ENCODE assay signal across 7 mouse cellular contexts in genomic region chr7:105580627-105581089, GRCm38 (mm10). TPM values are rescaled to one million over a fixed set of nuclear protein-coding genes. Genes with fewer than 3 reads are reported as not detected.
A peak's percentile ranks its signal among the peaks of the same experiment; 100 is the strongest.
DNase-seq lines count a peak whose midpoint lies in the region; ATAC-seq and TF ChIP-seq lines count a peak whose summit lies in the region.

No protein-coding gene starts in this region.

- H3K9me3 ChIP-seq in neural tube, embryonic 11.5 days (ENCODE audit: control insufficient read depth, low read length): no peaks in the 10 kb centered on the region
- no peaks in the 10 kb centered on the region for H3K9me3 ChIP-seq in limb, embryonic 10.5 days (replicated peaks)

- H3K27me3 ChIP-seq in neural tube, embryonic 11.5 days (ENCODE audit: control insufficient read depth, insufficient read depth, low read length): no peaks in the 10 kb centered on the region
- no peaks in the 10 kb centered on the region for H3K27me3 ChIP-seq in cerebellum, adult 2 months (ENCODE audit: control insufficient read depth, insufficient read depth, low read length)
- H3K27me3 ChIP-seq in limb, embryonic 10.5 days (ENCODE audit: low read depth, poor library complexity, severe bottlenecking): 0 out of 2 replicates have a peak, but pooled peaks cover 3% of the 10 kb centered on the region
- no peaks in the 10 kb centered on the region for H3K27me3 ChIP-seq in myocyte (ENCODE audit: control insufficient read depth, insufficient read depth, insufficient read length)

- H3K36me3 ChIP-seq in neural tube, embryonic 11.5 days (ENCODE audit: control insufficient read depth, insufficient read depth, low read length): no peaks in the 10 kb centered on the region
- H3K36me3 ChIP-seq in limb, embryonic 10.5 days: no peaks in the 10 kb centered on the region
- H3K36me3 ChIP-seq in myocyte (ENCODE audit: control insufficient read depth, insufficient read depth): no peaks in the 10 kb centered on the region

- peaks cover 3% of the 10 kb centered on the region; the same call in 1 of the 2 replicates for H3K4me1 ChIP-seq in neural tube, embryonic 11.5 days (ENCODE audit: control insufficient read depth, insufficient read depth, low read length)
- peaks cover 30% of the 10 kb centered on the region for H3K4me1 ChIP-seq in cerebellum, adult 2 months (ENCODE audit: control insufficient read depth, insufficient read depth, low read length)
- peaks cover 18% of the 10 kb centered on the region for H3K4me1 ChIP-seq in limb, embryonic 10.5 days

- peak overlapping the region; percentile 87 for H3K27ac ChIP-seq in neural tube, embryonic 11.5 days (ENCODE audit: low read depth, low read length)
- peak overlapping the region; percentile 93 for H3K27ac ChIP-seq in cerebellum, adult 2 months (ENCODE audit: insufficient read depth, low read length)
- peak overlapping the region; percentile 93 for H3K27ac ChIP-seq in limb, embryonic 10.5 days

- TF ChIP-seq POLR2A in cerebellum, adult 2 months (IDR thresholded peaks at IDR 0.05; ENCODE audit: borderline replicate concordance, insufficient read depth, low read length): no peak
- no peak for TF ChIP-seq POLR2A in myocyte (IDR thresholded peaks at IDR 0.05; ENCODE audit: insufficient read length, low read depth)

- TF ChIP-seq CTCF in cerebellum, adult 2 months (IDR thresholded peaks at IDR 0.05; ENCODE audit: borderline replicate concordance, insufficient read depth, low read depth, low read length): no peak

- H3K4me2 ChIP-seq in neural tube, embryonic 11.5 days (ENCODE audit: low read depth): peak overlapping the region; percentile 54
- peak overlapping the region; percentile 68 for H3K4me2 ChIP-seq in myocyte (ENCODE audit: low read depth)

- H3K4me3 ChIP-seq in neural tube, embryonic 11.5 days (ENCODE audit: low read depth, low read length): peak overlapping the region; percentile 82
- H3K4me3 ChIP-seq in cerebellum, adult 2 months (replicated peaks; ENCODE audit: insufficient read depth, low read depth, low read length): peak overlapping the region; percentile 79
- peak overlapping the region; percentile 76 for H3K4me3 ChIP-seq in limb, embryonic 10.5 days
- H3K4me3 ChIP-seq in myocyte: peak overlapping the region; percentile 56

- H3K79me2 ChIP-seq in myocyte (ENCODE audit: control insufficient read depth, insufficient read depth): no peaks in the 10 kb centered on the region

- ATAC-seq in neural tube, embryonic 11.5 days (ENCODE audit: insufficient read depth, low FRiP score, low TSS enrichment): peak; percentile 74

- H3K9ac ChIP-seq in neural tube, embryonic 11.5 days (ENCODE audit: low read length): peak overlapping the region; percentile 81

- under 1% methylated on average over 15 of the region's 22 CpGs for WGBS in neural tube, embryonic 11.5 days
- 0% methylated on average over 19 of the region's 22 CpGs for WGBS in cerebellum, adult 2 months
- WGBS in limb, embryonic 10.5 days: 2% methylated on average over 20 of the region's 22 CpGs

- H3ac ChIP-seq in myocyte (ENCODE audit: control insufficient read depth, insufficient read length): peak overlapping the region; percentile 34

- peak; percentile 51 for DNase-seq in neural tube, embryonic 11.5 days (ENCODE audit: low spot score)
- DNase-seq in neural tube, embryonic 10.5 days (ENCODE audit: extremely low spot score, low spot score): no peak
- peak; percentile 67 to 68 for DNase-seq in cerebellum, adult 2 months
- peak; percentile 43 for DNase-seq in forelimb bud, embryonic 11.5 days (ENCODE audit: low read depth, low spot score)
- DNase-seq in limb, embryonic 10.5 days (ENCODE audit: low spot score): no peak
- no peak for DNase-seq in thymus, postnatal 14 days

TF ChIP-seq in myocyte, 11 proteins besides CTCF, POLR2A, EP300 and RAD21:
- no peak for TF ChIP-seq REST (IDR thresholded peaks at IDR 0.05; ENCODE audit: insufficient read depth, insufficient read length)
- TF ChIP-seq MYOD1 (IDR thresholded peaks at IDR 0.05; ENCODE audit: control insufficient read depth in 1 of 3, insufficient read length in 2 of 3, low read depth in 2 of 3): no peak
- no peak for TF ChIP-seq MAX (IDR thresholded peaks at IDR 0.05; ENCODE audit: low read depth)
- TF ChIP-seq E2F4 (IDR thresholded peaks at IDR 0.05; ENCODE audit: insufficient read depth): no peak
- no peak for TF ChIP-seq SRF (IDR thresholded peaks at IDR 0.05; ENCODE audit: control insufficient read depth, insufficient read length, low read depth)
- no peak for TF ChIP-seq MYOG (IDR thresholded peaks at IDR 0.05; ENCODE audit: control insufficient read depth in 1 of 3, insufficient read depth in 1 of 3, insufficient read length in 2 of 3, low read depth in 2 of 3)

RNA-seq across cellular contexts. Expression of gene Apbb1, which starts 0.8 kb away (rescaled TPM):
- polyA plus RNA-seq in neural tube, embryonic 11.5 days (2014; fragmentation: Nextera tagmentation; extraction: Ambion mirVana): 115 and 128 TPM in 2 replicates
- polyA plus RNA-seq in cerebellum, adult 2 months (2012; rRNA removed): 441 and 475 TPM in 2 replicates
- 76.9 and 81.9 TPM in 2 replicates for polyA plus RNA-seq in limb, embryonic 10.5 days (2016; fragmentation: Nextera tagmentation; extraction: Ambion mirVana)
- polyA plus RNA-seq in myocyte (2012; fragmentation: generic; extraction: Trizol): 34.3 TPM

RNA-seq across cellular contexts. Expression of gene Hpx, which starts 19.3 kb away (rescaled TPM):
- 0.37 TPM in 1 of 2 replicates, not detected in the other for polyA plus RNA-seq in neural tube, embryonic 11.5 days (2014; fragmentation: Nextera tagmentation; extraction: Ambion mirVana)
- 0.60 and 0.61 TPM in 2 replicates for polyA plus RNA-seq in cerebellum, adult 2 months (2012; rRNA removed)
- 0.48 TPM in 1 of 2 replicates, not detected in the other for polyA plus RNA-seq in limb, embryonic 10.5 days (2016; fragmentation: Nextera tagmentation; extraction: Ambion mirVana)
- polyA plus RNA-seq in myocyte (2012; fragmentation: generic; extraction: Trizol): 0.18 TPM

RNA-seq across cellular contexts. Expression of gene Smpd1, which starts 26.5 kb away (rescaled TPM):
- polyA plus RNA-seq in neural tube, embryonic 11.5 days (2014; fragmentation: Nextera tagmentation; extraction: Ambion mirVana): 47.3 and 53.7 TPM in 2 replicates
- 102 and 108 TPM in 2 replicates for polyA plus RNA-seq in cerebellum, adult 2 months (2012; rRNA removed)
- polyA plus RNA-seq in limb, embryonic 10.5 days (2016; fragmentation: Nextera tagmentation; extraction: Ambion mirVana): 26.1 and 31.9 TPM in 2 replicates
- 45.5 TPM for polyA plus RNA-seq in myocyte (2012; fragmentation: generic; extraction: Trizol)

RNA-seq across cellular contexts. Expression of gene Trim3, which starts 52.7 kb away (rescaled TPM):
- 35.7 and 36.9 TPM in 2 replicates for polyA plus RNA-seq in neural tube, embryonic 11.5 days (2014; fragmentation: Nextera tagmentation; extraction: Ambion mirVana)
- polyA plus RNA-seq in cerebellum, adult 2 months (2012; rRNA removed): 332 and 385 TPM in 2 replicates
- 24.5 and 31.2 TPM in 2 replicates for polyA plus RNA-seq in limb, embryonic 10.5 days (2016; fragmentation: Nextera tagmentation; extraction: Ambion mirVana)
- polyA plus RNA-seq in myocyte (2012; fragmentation: generic; extraction: Trizol): 42.8 TPM

RNA-seq across cellular contexts. Expression of gene Timm10b, which starts 59.2 kb away (rescaled TPM):
- polyA plus RNA-seq in neural tube, embryonic 11.5 days (2014; fragmentation: Nextera tagmentation; extraction: Ambion mirVana): 151 and 157 TPM in 2 replicates
- polyA plus RNA-seq in cerebellum, adult 2 months (2012; rRNA removed): 122 and 137 TPM in 2 replicates
- polyA plus RNA-seq in limb, embryonic 10.5 days (2016; fragmentation: Nextera tagmentation; extraction: Ambion mirVana): 173 and 196 TPM in 2 replicates
- polyA plus RNA-seq in myocyte (2012; fragmentation: generic; extraction: Trizol): 154 TPM

Comparison
In these comparisons a context has a peak if more than half of its experiments do, and no peak if none do; other contexts are left out.
1. DNase-seq: peak in neural tube, embryonic 11.5 days (single experiment), cerebellum, adult 2 months (2 of 2) and forelimb bud, embryonic 11.5 days (single experiment); none in neural tube, embryonic 10.5 days (single experiment), limb, embryonic 10.5 days (single experiment) and thymus, postnatal 14 days (single experiment).
2. Peak in every context shown above with its lines, with median percentiles within 50 percentile points of each other: H3K27ac ChIP-seq and H3K4me3 ChIP-seq.